Mouse (Mus musculus): ENCODE data around the gene Rtkn2.

The Rtkn2 gene

GRCm38 (mm10) chr10:67995356-67995755 lies 16.0 kb downstream of the Rtkn2 start:
- DNase-seq (ENCODE audit: low read depth, low spot score) = no peak

GRCm38 (mm10) chr10:67996171-67996570 lies 16.8 kb downstream of the Rtkn2 start:
- DNase-seq (ENCODE audit: low read depth, low spot score) = peak; percentile 45

- DNase-seq (ENCODE audit: low read depth, low spot score) = peak; percentile 84
These were observed 18.8 kb downstream of the Rtkn2 start for GRCm38 (mm10) chr10:67998116-67998635.

GRCm38 (mm10) chr10:67999170-67999569 lies 19.8 kb downstream of the Rtkn2 start:
- DNase-seq (ENCODE audit: low read depth, low spot score) = no peak

DNA sequence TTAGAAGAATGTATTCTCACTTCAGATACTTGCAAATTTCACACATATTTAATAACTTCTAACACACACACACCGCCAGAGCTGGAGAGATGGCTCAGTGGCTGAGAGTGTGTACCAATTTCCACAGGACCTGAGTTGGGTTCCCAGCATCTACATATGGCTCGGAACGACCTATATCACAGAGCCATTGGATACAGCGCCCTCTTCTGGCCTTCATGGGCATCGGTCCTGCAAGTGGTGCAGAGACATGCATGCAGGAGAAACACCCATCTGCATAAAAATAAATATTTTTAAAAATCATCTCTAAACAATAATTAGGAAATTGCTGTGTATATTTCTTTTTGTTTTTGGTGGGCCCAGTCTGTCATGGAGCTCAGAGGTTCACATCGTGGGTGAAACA lies 22.1 kb downstream of the Rtkn2 start:
- no peak for DNase-seq (ENCODE audit: low read depth, low spot score)

DNA sequence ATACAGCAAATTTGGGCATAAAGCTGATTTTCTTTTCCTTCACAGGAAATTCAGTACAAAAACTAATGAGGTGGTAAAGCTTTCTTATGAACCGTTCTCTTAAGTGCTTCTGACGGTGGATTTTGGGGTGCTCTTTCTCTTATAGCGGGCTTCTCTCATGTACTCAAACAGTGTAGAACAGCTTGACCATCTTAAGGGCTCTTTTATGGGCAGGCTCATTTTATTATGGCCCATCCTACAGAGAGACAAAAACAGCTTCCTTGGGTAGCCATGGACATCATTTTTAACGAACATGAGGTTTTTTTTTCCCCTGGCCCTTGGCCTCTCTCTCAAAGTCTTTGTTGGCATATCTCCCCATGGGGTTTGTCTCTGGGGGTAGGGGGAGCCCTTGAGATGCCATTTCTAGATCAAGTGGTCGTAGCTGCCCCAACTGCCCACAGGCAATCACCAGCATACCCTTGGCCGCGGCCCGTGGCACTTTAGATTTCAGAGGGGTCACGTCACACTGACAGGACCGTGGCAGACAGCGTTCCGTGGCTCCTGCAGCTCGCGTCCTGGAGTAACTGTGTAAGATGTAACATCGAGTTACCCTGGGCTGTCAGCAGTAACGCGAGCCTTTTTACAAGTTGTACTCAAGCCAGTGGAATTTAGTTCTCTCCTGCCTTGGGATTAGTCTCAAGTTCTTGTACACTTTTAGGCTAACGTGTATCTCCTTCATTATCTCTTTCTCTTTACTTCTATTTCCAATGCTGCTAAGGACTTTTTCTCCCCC lies 24.5 kb downstream of the Rtkn2 start:
- DNase-seq (ENCODE audit: low read depth, low spot score) = no peak

GRCm38 (mm10) chr10:68005404-68005803 lies 26.0 kb downstream of the Rtkn2 start:
- no peak for DNase-seq (ENCODE audit: low read depth, low spot score)

DNA sequence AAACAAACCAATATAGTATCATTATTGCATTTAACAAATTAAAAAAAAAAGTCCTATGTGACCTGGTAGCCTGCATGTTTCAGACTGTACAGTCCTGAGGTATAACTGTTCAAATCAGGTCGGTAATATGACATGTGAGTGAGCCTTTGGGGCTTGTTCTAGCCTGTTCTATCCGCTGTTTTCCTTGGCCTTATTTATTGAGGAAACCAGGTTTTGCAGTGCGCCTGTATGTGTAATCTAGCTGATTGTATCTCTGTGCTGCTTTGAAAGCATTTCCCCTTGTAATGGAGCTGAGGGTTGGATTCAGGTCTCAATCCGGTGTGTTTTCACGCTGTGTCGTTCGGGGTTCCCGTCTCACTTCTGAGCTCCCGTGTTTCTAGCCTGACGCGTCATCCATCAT lies 27.1 kb downstream of the Rtkn2 start:
- no peak for DNase-seq (ENCODE audit: low read depth, low spot score)

GRCm38 (mm10) chr10:68007103-68007502 lies 27.7 kb downstream of the Rtkn2 start:
- no peak for DNase-seq (ENCODE audit: low read depth, low spot score)

GRCm38 (mm10) chr10:68008198-68008955 lies 29.0 kb downstream of the Rtkn2 start:
- DNase-seq (ENCODE audit: low read depth, low spot score) = no peak

GRCm38 (mm10) chr10:68009301-68009700 lies 29.9 kb downstream of the Rtkn2 start:
- DNase-seq (ENCODE audit: low read depth, low spot score) = no peak

DNA sequence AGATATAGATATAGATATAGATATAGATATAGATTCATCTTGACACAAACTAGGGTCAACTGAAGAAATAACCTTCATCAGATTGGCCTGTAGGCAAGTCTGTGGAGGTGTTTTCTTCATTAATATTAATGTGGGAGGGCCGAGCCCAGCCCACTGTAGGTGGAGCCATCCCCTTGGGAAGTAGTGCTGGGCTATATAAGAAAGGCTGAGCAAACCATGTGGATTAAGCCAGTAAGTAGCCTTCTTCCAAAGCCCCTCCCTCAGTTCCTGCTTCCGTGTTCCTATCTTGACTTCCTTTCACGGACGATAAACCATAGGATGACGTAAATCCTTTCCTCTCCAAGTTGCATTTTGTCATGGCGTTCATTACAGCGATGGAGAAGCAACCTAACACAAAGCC lies 30.5 kb downstream of the Rtkn2 start:
- no peak for DNase-seq (ENCODE audit: low read depth, low spot score)

DNA sequence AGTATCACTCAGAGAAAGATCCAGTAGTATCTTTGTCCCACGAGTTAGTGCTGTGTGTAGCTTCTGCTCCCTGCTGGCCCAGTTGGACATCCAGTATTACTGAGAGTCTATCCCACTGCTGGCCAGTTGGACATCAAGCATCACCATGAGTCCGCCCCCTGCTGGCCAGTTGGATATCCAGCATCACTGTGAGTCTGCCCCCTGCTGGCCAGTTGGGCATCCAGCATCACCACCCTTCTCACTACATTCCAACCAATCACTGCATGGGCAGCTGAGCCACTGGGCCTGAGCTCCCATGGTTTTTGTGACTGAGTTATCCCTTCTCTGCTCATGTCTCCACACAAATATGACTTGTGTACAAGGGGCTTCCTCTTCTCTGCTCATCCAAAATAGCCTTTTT lies 33.8 kb downstream of the Rtkn2 start:
- peak; percentile 40 for DNase-seq (ENCODE audit: low read depth, low spot score)

GRCm38 (mm10) chr10:68020755-68021154 lies 41.4 kb downstream of the Rtkn2 start:
- no peak for DNase-seq (ENCODE audit: low read depth, low spot score)

GRCm38 (mm10) chr10:68025660-68026059 lies 46.3 kb downstream of the Rtkn2 start:
- no peak for DNase-seq (ENCODE audit: low read depth, low spot score)

DNA sequence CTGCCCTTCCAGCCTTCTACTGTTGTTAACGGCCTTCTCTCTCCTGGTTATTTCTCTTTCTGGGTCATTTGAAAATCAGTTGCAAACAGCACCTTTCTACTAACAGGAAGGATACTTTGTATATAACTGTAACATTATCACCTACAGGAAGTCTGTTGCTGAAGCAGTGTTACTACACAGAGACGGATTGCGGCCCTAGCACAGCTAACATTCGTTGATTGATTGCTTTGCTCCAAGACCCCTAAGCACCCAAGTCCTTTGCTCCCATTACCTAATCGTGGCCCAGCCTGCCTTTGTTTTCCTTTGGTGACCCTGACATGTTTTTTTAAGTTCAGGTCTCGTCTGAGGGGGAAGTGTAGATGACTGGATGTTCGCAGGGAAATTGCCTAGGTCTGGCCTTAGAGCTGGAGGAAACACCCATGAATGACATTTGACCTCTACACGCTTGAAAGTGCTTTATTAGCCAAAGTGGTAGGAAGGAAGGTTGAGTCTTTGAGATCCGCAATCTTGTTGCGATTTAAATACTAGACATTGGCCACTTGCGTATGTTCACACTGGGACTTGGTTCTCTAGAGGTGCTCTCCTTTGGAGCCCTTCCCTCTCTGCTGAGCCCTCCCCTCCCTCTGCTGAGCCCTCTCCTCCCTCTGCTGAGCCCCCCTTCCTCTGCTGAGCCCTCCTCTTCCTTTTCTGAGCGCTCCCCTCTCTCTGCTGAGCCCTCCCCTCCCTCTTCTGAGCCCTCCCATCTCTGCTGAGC lies 49.1 kb downstream of the Rtkn2 start:
- peak; percentile 55 for DNase-seq (ENCODE audit: low read depth, low spot score)

GRCm38 (mm10) chr10:68029081-68029626 lies 49.8 kb downstream of the Rtkn2 start:
- DNase-seq (ENCODE audit: low read depth, low spot score) = peak; percentile 41

DNA sequence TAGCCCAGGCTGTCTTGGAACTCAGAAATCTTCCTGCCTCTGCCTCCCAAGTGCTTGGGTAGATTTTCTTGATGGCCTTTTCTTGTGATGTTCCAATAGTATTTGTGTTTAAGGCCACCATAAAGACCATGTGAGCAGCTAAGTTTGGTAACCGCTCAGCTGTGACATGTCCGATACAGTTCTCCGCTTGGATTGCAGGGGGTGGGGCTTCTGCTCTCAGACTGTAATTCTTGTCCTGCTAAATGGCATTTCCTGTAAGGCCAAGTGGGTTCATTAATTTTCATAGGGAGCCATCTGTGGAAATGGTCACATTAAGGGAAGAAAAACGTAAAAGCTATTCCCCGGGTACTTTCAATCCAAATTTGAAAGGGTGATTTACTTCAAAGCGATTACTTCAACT lies 50.7 kb downstream of the Rtkn2 start:
- no peak for DNase-seq (ENCODE audit: low read depth, low spot score)

DNA sequence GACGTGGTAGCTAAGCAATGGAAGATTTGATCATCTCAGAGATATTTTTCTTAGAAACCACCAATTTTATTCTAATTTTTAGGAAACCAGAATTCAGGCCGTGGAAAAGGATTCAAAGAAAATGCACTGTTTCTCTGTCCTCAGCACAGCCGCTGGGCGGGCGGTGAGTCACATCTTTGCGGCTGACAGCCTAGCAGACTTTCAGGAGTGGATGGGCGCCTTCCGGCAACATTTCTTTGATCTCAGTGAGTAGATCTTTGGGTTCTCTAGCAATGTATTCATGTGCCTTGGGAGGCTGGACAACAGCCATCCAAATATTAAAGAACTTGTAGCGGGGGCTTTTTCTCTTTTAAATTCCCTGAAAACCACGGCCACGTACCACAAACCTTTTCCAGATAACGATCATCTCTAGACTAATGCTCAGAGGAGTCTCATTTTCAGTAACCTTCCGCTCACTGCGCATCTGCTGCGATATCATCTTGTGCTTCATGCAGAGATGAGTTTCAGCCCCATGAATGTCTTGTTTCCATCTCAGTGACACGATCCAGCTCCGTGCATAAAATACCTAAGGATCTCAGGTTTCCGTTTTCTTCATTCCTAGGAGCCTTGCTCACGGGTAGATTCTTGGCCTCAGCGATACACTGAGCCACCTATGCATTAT lies 56.5 kb downstream of the Rtkn2 start:
- no peak for DNase-seq (ENCODE audit: low read depth, low spot score)

DNA sequence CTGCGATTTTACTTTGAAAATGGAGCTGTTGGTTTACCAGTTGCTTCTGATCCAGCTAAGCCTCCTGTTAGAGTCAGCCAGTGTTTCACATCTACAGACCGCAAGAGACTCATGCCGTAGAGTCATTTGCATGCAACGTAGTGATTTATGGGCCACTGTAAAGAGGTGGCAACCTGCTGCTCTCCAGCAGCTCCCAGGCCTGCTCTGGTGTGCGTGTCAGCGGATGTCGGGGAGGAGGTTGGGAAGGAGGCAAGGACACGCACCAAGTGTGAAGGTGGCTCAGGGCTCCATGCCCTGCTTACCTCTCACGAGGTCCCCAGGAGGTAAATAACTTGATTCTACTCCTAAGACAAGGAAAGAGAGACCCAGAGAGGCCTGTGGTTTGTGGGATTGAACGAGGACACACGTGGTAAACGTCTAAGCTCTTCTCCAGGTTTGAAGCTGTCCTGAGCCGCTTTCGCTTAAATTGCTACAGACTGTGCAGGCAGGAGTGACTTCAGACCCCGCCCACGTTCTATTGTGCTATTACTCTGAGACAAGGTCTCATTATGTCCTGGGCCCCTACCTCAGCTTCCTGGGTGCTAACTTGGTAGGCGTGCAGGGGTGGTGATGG lies 57.1 kb downstream of the Rtkn2 start:
- DNase-seq (ENCODE audit: low read depth, low spot score) = no peak
